Mouse (Mus musculus) midbrain, embryonic 15.5 days (tissue): ENCODE results near the gene Lama1. TPM values are rescaled to one million over a fixed set of nuclear protein-coding genes. Genes with fewer than 3 reads are reported as not detected.
"Not testable (repeated sequence)": the region's sequence is repeated elsewhere in the genome, so short reads cannot be mapped to it uniquely, and the experiment has no call there.

Experiments used
- ATAC-seq: fragments of 200-750 bp; cut with Nextera tagmentation; replicated peaks from 2 replicates; pipeline ENCODE4 v1.8.0; 2017; ENCODE audit warnings: moderate TSS enrichment
- H3K27ac ChIP-seq: fragments of 300-500 bp; sonication (generic); 2 replicates; pipeline ENCODE4 v1.5.1; 2015; ENCODE audit warnings: mild to moderate bottlenecking, inconsistent platforms
- H3K27me3 ChIP-seq: fragments of 300-500 bp; sonication (generic); replicated peaks from 2 replicates; pipeline ENCODE4 v1.6.1; 2015; ENCODE audit warnings: inconsistent platforms
- H3K36me3 ChIP-seq: fragments of 300-500 bp; sonication (generic); replicated peaks from 2 replicates; pipeline ENCODE4 v1.6.1; 2015; ENCODE audit warnings: inconsistent platforms
- H3K4me1 ChIP-seq: fragments of 300-500 bp; sonication (generic); 2 replicates; pipeline ENCODE4 v1.6.1; 2015; ENCODE audit warnings: inconsistent platforms
- H3K4me2 ChIP-seq: fragments of 300-500 bp; sonication (generic); 2 replicates; pipeline ENCODE4 v1.6.1; 2015; ENCODE audit warnings: inconsistent platforms, mild to moderate bottlenecking, moderate library complexity
- H3K4me3 ChIP-seq: fragments of 300-500 bp; sonication (generic); 2 replicates; pipeline ENCODE4 v1.5.1; 2015; ENCODE audit warnings: mild to moderate bottlenecking, inconsistent platforms
- H3K9ac ChIP-seq: fragments of 300-500 bp; sonication (generic); 2 replicates; pipeline ENCODE4 v1.6.1; 2015; ENCODE audit warnings: mild to moderate bottlenecking, inconsistent platforms
- H3K9me3 ChIP-seq: fragments of 300-500 bp; sonication (generic); 2 replicates; pipeline ENCODE4 v1.6.1; 2016; ENCODE audit warnings: inconsistent platforms
- WGBS: fragments of 180-500 bp; shearing (Covaris S2); methylation state at CpG from one replicate; pipeline ENCODE4 v1.1.7; 2015; ENCODE audit warnings: mixed read lengths; 5-methylcytosine and 5-hydroxymethylcytosine counted together
- polyA plus RNA-seq: library from polyadenylated mRNA; unstranded; fragments of >200 nt; fragmentation: Nextera tagmentation; extraction: Ambion mirVana; gene quantifications from 2 replicates; pipeline ENCODE4 v1.2.1, GENCODE M21; 2015

The Lama1 gene
- polyA plus RNA-seq, 1 experiment from 2014 or later, result 6.5 TPM

DNA sequence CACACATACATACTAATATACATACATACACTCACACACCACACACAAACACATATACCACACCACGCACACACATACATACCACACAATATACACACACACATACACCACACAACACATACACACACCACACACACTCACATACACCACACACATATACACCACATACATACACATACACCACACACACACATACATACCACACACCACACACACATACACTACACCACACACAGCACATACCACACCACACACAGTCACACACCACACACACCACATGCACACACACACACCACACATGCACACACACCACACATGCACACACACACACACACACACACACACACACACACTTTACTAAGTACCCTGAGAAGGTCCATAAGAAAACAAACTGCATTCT lies 25.5 kb downstream of the Lama1 start:
- Histone ChIP-seq H3K4me3 (no peak overlapping the region), H3K27ac (no peak overlapping the region), H3K4me1 (no peaks in the 10 kb centered on the region; the same call in 1 of the 2 replicates), H3K9me3 (no peaks in the 10 kb centered on the region), H3K36me3 (no peaks in the 10 kb centered on the region), H3K27me3 (no peaks in the 10 kb centered on the region), H3K9ac (no peak overlapping the region), H3K4me2 (no peak overlapping the region)
- WGBS, result 100% methylated on average over 1 of the region's 1 CpGs
- ATAC-seq, result peak; percentile 33; the same call in 1 of the 2 replicates

GRCm38 (mm10) chr17:67723175-67724067 lies 26.4 kb downstream of the Lama1 start:
- Histone ChIP-seq H3K4me1 (no peaks in the 10 kb centered on the region; the same call in 1 of the 2 replicates), H3K27me3 (no peaks in the 10 kb centered on the region), H3K36me3 (no peaks in the 10 kb centered on the region), H3K9me3 (no peaks in the 10 kb centered on the region), H3K4me3 (no peak overlapping the region), H3K4me2 (no peak overlapping the region), H3K9ac (no peak overlapping the region), H3K27ac (no peak overlapping the region)
- ATAC-seq, result no peak
- 77% methylated on average over 14 of the region's 14 CpGs for WGBS

- H3K36me3 ChIP-seq, result no peaks in the 10 kb centered on the region
- no peak overlapping the region for H3K9ac ChIP-seq
- no peaks in the 10 kb centered on the region for H3K9me3 ChIP-seq
- no peak overlapping the region for H3K4me2 ChIP-seq
- no peaks in the 10 kb centered on the region; the same call in 1 of the 2 replicates for H3K4me1 ChIP-seq
- no peak overlapping the region for H3K27ac ChIP-seq
- no peak overlapping the region for H3K4me3 ChIP-seq
- no peak for ATAC-seq
- H3K27me3 ChIP-seq, result no peaks in the 10 kb centered on the region
- 86% methylated on average over 11 of the region's 11 CpGs for WGBS
Observed at GRCm38 (mm10) chr17:67726601-67727000, 29.5 kb downstream of the Lama1 start.

- Histone ChIP-seq H3K4me1 (no peaks in the 10 kb centered on the region), H3K4me2 (no peak overlapping the region), H3K27me3 (no peaks in the 10 kb centered on the region), H3K9me3 (no peaks in the 10 kb centered on the region), H3K27ac (no peak overlapping the region), H3K36me3 (no peaks in the 10 kb centered on the region), H3K4me3 (no peak overlapping the region), H3K9ac (no peak overlapping the region)
- ATAC-seq, result no peak
- 73% methylated on average over 7 of the region's 7 CpGs for WGBS
Observed at GRCm38 (mm10) chr17:67728751-67729150, 31.7 kb downstream of the Lama1 start.

GRCm38 (mm10) chr17:67731096-67731495 lies 34.0 kb downstream of the Lama1 start:
- H3K27ac ChIP-seq, result no peak overlapping the region
- H3K9me3 ChIP-seq, result no peaks in the 10 kb centered on the region
- no peak for ATAC-seq
- H3K9ac ChIP-seq, result no peak overlapping the region
- H3K4me2 ChIP-seq, result no peak overlapping the region
- H3K4me1 ChIP-seq, result no peaks in the 10 kb centered on the region
- no peak overlapping the region for H3K4me3 ChIP-seq
- H3K27me3 ChIP-seq, result no peaks in the 10 kb centered on the region
- WGBS, result 73% methylated on average over 3 of the region's 3 CpGs
- H3K36me3 ChIP-seq, result no peaks in the 10 kb centered on the region

- H3K27me3 ChIP-seq, result no peaks in the 10 kb centered on the region
- WGBS, result 85% methylated on average over 11 of the region's 11 CpGs
- H3K36me3 ChIP-seq, result no peaks in the 10 kb centered on the region
- H3K9me3 ChIP-seq, result no peaks in the 10 kb centered on the region
- no peak overlapping the region for H3K27ac ChIP-seq
- H3K9ac ChIP-seq, result no peak overlapping the region
- ATAC-seq, result no peak
- H3K4me3 ChIP-seq, result no peak overlapping the region
- H3K4me1 ChIP-seq, result no peaks in the 10 kb centered on the region
- H3K4me2 ChIP-seq, result no peak overlapping the region
Observed at GRCm38 (mm10) chr17:67731964-67732363, 34.9 kb downstream of the Lama1 start.

GRCm38 (mm10) chr17:67733516-67733915 lies 36.5 kb downstream of the Lama1 start:
- no peaks in the 10 kb centered on the region for H3K27me3 ChIP-seq
- H3K4me2 ChIP-seq, result no peak overlapping the region
- no peaks in the 10 kb centered on the region for H3K9me3 ChIP-seq
- H3K9ac ChIP-seq, result no peak overlapping the region
- no peaks in the 10 kb centered on the region for H3K36me3 ChIP-seq
- H3K27ac ChIP-seq, result no peak overlapping the region
- no peak overlapping the region for H3K4me3 ChIP-seq
- no peak for ATAC-seq
- no peaks in the 10 kb centered on the region for H3K4me1 ChIP-seq
- WGBS, result 92% methylated on average over 12 of the region's 12 CpGs

GRCm38 (mm10) chr17:67735722-67736121 lies 38.7 kb downstream of the Lama1 start:
- Histone ChIP-seq H3K4me2 (no peak overlapping the region), H3K4me1 (no peaks in the 10 kb centered on the region), H3K4me3 (no peak overlapping the region), H3K9me3 (no peaks in the 10 kb centered on the region), H3K9ac (no peak overlapping the region), H3K27me3 (no peaks in the 10 kb centered on the region), H3K36me3 (no peaks in the 10 kb centered on the region), H3K27ac (no peak overlapping the region)
- ATAC-seq, result no peak
- WGBS, result 90% methylated on average over 6 of the region's 6 CpGs

GRCm38 (mm10) chr17:67741229-67741628 lies 44.2 kb downstream of the Lama1 start:
- H3K4me2 ChIP-seq, H3K4me3 ChIP-seq, H3K9ac ChIP-seq, H3K27ac ChIP-seq, ATAC-seq, H3K9me3 ChIP-seq, H3K36me3 ChIP-seq, H3K27me3 ChIP-seq, H3K4me1 ChIP-seq: not testable (repeated sequence)

- WGBS, result 72% methylated on average over 9 of the region's 9 CpGs
- H3K27me3 ChIP-seq, result no peaks in the 10 kb centered on the region
- no peaks in the 10 kb centered on the region for H3K36me3 ChIP-seq
- H3K4me2 ChIP-seq, result no peak overlapping the region
- no peak overlapping the region for H3K27ac ChIP-seq
- no peak overlapping the region for H3K4me3 ChIP-seq
- H3K9ac ChIP-seq, result no peak overlapping the region
- ATAC-seq, result 0 out of 2 replicates have a peak, but pooled peaks have one; percentile 27
- no peaks in the 10 kb centered on the region for H3K9me3 ChIP-seq
- H3K4me1 ChIP-seq, result no peaks in the 10 kb centered on the region
Observed at GRCm38 (mm10) chr17:67764167-67764871, 67.3 kb downstream of the Lama1 start.

GRCm38 (mm10) chr17:67773608-67774007 lies 76.5 kb downstream of the Lama1 start:
- H3K36me3 ChIP-seq, result no peaks in the 10 kb centered on the region
- H3K9ac ChIP-seq, result no peak overlapping the region
- WGBS, result 57% methylated on average over 8 of the region's 8 CpGs
- H3K27me3 ChIP-seq, result no peaks in the 10 kb centered on the region
- H3K4me3 ChIP-seq, result no peak overlapping the region
- ATAC-seq, result no peak
- H3K27ac ChIP-seq, result no peak overlapping the region
- H3K4me2 ChIP-seq, result no peak overlapping the region
- H3K4me1 ChIP-seq, result no peaks in the 10 kb centered on the region
- no peaks in the 10 kb centered on the region for H3K9me3 ChIP-seq

DNA sequence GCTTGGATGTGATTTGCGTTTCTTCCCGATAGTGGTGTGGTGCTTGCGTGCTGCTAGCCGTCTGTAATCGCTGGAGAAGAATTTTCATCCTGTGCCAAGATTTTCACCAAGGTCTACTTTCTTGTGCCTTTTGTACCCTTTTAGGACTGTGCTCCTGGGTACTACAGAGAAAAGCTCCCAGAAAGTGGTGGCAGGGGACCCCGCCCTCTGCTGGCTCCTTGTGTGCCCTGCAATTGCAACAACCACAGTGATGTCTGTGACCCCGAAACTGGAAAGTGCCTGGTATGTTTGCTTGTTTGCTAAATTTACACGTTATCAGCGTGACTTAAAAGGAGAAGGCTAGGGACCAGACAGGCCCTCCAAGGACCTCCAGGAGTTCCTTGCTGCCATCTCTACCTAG lies 79.7 kb downstream of the Lama1 start:
- Histone ChIP-seq H3K27ac (no peak overlapping the region), H3K9me3 (no peaks in the 10 kb centered on the region), H3K27me3 (no peaks in the 10 kb centered on the region), H3K36me3 (no peaks in the 10 kb centered on the region), H3K4me1 (no peaks in the 10 kb centered on the region), H3K9ac (no peak overlapping the region), H3K4me3 (no peak overlapping the region), H3K4me2 (no peak overlapping the region)
- no peak for ATAC-seq
- 75% methylated on average over 9 of the region's 9 CpGs for WGBS
